Mouse (Mus musculus): ENCODE measurements at regions not wholly inside any gene's neighbourhood (a gene's known extent, or its start where the extent isn't known, plus 50 kb on each side); places are given as distances from the start of the nearest gene placed in this dataset.

DNA sequence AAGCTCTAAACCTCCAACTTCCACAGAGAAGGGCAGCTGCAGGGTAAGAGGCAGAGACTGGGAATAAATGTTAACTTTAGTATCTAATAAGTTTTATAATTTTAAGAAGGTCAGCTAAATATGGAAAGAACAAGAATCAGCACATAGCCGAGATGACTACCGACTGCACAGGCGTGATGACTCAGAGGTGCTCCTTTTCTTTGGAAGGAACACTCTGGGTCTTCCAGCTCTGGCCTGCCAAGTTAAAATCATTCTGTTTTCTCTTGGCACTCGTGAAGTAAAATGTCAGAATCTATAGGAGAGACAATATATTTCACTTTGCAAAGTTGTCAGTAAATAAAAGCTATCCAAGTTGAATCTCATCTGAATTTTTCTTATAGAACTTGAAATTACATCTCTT, 96.2 kb upstream of the Magi2 start:
- no peak for DNase-seq (ENCODE audit: low spot score in 2 of 2)

DNA sequence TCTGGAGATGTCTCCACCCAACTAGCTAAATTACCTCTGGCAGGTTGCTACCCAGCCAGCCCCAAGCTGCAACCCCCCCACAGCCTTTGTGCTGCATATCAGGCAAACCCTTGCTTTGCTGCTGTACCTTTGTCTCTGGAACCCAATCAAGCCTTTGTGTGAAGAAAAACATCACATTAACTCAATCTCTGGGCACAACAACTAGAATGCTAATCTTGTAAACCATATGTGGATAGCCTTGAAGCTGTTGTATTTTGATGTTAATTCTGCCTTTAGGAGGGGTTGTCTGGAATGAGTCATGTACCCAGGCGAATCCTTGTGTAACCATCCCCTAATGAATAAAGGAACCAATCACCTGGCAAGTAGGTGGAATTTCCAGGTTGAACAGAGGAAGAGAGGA, 72.3 kb upstream of the Magi2 start:
- DNase-seq (ENCODE audit: low spot score in 2 of 2), result no peak

DNA sequence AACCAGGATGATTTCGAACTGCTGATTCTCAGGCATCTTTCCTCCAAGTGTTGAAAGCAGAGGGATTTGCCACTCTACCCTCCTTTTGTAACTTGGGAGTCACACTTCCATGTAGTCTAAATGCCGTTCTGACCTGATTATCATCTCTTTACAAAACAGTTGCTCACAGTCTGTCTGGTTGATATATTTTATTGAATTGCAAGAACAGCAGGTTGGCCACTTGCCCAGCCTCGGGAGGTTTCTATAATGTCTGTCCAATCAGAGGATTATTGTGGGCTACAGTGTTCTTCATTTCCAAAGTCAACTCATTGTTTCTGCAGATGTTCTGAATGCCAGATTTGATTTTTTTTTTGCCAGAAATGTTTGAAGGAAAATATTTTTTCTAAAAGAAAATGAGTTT, 68.6 kb upstream of the Magi2 start:
- DNase-seq (ENCODE audit: low spot score in 2 of 2), result peak in 1 of 2 experiments; percentile 19

DNA sequence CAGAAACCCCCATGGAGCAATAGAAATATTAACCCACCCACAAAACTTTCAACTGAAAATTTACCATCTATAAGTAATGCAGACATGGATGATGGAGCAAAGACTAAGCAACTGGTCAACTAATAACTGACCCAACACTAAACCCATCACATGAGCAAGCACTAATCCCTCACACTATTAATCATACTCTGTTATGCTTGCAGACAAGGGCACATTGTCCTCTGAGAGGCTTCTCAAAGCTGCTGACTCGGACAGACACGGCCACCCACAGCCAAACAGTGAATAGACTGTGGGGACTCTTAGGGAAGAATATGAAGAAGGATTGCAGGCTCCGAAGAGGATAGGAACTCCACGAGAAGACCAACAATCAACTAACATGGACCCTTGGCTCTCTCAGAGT, 66.6 kb upstream of the Magi2 start:
- no peak for DNase-seq (ENCODE audit: low spot score in 2 of 2)

Data from frontal cortex, postnatal 14 days (tissue).